Mouse (Mus musculus) layer of hippocampus, adult 9-10 months (tissue): ENCODE data around the gene Fam3b.

Experiments used
- DNase-seq: peaks from one replicate; pipeline ENCODE4 v3.0.0; 2022; ENCODE audit warnings: low spot score

The Fam3b gene

DNA sequence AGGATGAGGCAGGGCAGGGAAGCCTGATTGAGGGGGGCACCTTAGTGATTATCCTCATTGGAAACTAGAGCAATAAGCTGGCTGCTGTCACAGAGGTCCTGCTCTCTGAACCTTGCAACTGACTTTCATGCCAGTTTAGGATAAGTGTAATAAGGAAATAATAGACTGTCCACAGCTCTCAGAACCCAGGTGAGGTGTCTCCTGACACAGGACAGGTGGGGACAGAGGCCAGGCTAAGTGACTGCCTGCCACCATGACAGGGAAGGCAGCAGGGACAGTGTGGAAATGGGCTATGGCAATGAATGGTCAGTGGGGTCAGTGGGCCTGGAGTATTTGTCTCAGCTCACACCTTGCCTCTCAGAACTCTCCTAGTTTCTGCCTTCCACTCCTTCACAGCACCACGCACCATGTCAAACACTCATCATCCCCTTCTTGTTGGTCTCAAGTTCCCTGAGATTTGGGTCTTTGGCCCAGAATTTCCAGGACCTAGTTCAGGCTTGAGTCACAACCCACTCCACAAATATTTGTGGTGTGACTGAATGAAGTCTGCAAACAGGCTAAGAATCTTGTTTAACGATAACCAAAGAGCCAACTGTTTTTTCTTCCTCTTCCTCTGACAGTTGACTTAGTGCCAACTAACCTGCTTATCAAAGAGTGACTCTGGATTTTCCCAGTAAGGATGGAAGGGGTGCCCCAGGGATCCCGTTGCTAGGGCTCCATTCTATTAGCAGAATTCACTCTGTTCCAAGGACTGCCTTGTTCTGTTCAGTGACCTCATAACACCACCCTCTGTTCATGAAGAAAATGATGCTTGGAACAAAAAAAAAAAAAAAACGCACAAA, at the start of gene Fam3b:
Fam3b (minus strand) TSS at position 718 of the 842 bp plus-strand sequence.
- DNase-seq: no peak

GRCm38 (mm10) chr16:97544340-97544739, 29.7 kb upstream of the Fam3b start:
- no peak for DNase-seq

DNA sequence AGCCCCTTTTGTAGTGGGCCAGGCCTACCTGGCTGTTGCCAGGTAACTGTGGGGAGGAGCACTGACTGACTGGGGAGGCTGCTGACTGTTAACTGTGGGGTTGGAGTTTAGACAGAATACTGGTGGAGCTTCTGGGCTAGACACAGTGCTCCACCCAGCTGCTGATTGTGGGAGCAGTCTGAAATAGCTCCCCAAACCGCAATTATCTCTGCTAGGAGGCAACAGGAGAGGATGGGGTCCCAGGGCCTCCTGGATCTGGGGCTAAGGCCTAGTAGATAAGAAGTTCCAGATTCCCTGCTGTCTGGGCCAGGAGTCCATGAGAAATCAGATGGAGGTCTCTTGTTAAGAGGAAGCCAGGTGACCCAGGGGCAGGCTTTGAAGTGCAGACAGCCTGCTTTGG, 22.2 kb upstream of the Fam3b start:
- no peak for DNase-seq

GRCm38 (mm10) chr16:97535808-97536413, 21.3 kb upstream of the Fam3b start:
- peak; percentile 17 for DNase-seq

DNA sequence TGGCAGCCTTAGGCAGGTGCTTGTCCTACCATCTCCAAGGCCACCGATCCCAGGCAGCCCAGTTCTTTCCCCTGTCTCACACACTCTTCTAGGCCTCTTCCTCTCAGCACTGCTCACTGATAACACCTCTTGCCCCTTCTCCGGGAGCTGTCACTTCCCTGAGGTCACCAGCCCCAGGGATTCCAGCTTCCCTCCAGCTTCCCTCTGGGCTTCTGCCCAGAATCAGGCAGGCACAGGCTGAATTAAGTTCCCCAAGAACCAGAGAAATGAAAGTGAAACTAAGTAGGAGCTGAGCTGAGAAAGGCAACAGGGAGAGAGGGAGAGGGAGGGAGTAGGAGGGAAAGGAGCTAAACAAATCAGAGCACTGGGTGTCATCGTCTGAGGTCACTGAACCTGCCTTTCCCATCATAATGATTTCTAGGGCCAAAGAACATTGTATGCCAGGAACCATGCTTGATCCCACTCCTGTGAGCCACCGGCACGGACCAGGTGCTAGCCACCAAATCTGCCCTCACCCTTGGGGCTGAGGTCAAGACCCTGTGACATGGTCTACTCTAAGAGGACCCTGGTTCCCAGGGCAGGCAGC, 20.4 kb upstream of the Fam3b start:
- peak; percentile 12 for DNase-seq

GRCm38 (mm10) chr16:97534448-97534847, 19.8 kb upstream of the Fam3b start:
- DNase-seq: no peak

- DNase-seq: no peak
These were observed 19.1 kb upstream of the Fam3b start for GRCm38 (mm10) chr16:97533751-97534150.

DNA sequence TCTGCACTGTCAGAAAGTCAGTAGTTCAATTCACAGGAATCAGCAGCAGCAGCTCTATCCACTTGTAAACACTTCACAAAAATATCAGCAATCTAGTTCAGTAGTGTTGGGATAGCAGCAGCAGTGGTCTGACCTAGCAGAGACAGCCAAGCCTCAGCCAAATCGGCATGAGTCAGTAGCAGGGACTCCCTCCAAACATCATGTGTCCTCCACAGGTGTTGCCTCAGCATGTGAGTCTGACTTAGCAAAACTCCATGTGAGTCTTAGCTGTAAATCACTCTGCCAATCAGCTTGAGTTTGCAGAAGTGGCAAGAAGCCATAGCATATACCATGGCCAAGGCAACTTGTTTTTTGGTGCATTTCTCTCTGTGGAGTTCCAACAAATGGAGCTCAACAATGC, 18.5 kb upstream of the Fam3b start:
- DNase-seq: no peak

GRCm38 (mm10) chr16:97529241-97529640, 14.6 kb upstream of the Fam3b start:
- DNase-seq: no peak

DNA sequence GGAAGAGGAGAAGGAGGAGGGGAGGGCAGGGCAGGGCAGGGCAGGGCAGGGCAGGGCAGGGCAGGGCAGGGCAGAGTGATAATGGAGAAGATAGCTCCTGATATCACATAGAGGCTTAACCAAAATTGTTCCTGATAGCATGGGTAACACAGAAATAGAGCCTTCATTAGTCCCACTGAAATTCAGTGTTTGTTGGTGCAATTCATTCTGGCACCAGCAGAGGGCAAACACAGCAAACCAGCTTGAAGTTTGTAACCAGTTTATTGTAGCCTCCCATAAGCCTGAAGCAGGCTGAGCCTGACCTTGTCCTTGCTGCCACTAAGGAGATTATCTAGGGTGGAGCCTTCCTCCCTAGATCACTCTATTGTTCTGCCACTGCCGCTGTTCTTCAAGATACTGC, 8.4 kb upstream of the Fam3b start:
- DNase-seq: peak; percentile 37

- no peak for DNase-seq
These were observed 7.4 kb upstream of the Fam3b start for GRCm38 (mm10) chr16:97521983-97522382.

- no peak for DNase-seq
These were observed 1.7 kb upstream of the Fam3b start for GRCm38 (mm10) chr16:97516341-97516740.

DNA sequence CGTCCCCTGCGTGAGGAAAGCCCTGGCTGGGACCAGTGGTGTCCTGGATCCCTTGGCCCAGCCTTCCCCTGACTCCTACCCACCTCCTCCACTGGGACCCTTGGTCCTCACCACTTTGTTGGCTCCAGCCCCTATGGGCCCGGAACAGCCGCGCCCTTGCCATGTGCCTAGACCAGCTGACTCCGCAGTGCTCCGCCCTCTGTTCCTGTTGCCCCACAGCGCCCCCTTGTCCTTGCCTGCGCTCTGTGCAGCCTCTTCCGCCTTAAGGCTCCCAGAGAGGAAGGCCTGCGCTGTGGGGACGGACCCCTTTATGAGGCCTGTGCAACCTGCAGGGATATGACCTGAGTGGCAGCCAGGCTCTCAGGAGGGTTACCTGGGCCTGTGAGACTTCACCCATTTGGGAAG, 2.3 kb downstream of the Fam3b start:
- DNase-seq: no peak

- no peak for DNase-seq
These were observed 3.1 kb downstream of the Fam3b start for GRCm38 (mm10) chr16:97511495-97511894.

DNA sequence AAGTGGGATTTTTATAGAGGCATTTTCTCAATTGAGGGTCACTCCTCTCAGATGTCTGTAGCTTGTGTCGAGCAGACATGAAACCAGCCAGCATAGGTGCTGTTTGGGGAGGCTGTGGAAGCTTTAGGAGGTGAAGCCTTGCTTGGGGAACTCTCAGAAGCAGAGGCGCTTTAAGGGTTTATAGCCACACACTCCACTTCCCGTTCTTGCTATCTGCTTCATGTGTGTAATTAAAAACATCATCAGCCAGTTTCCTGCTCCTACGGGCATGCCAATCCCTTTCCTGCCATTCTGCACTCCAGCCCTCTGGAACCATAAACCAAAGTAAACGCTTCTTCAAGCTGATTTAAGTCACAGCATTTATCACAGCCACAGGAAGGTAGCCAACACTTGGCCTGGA, 3.8 kb downstream of the Fam3b start:
- DNase-seq: no peak

DNA sequence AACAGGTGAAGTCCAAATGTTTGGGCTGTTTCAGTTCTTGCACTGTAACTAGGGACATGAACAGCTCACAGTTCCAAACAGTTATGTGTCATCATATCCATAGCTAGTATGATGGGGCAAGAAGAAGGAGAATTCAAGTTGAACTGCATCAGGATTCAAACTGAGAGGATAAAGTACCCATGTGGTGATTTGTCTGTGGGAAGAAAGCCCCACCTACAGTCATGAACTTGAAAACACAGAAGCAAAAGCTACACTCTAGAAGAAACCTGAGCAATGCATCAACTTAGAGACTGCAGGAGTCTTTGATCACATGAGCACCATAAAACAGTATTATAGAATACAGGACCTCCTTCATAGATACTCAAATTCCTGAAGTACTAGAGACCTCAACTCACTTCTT, 6.8 kb downstream of the Fam3b start:
- DNase-seq: no peak

- DNase-seq: no peak
These were observed 9.8 kb downstream of the Fam3b start for GRCm38 (mm10) chr16:97504793-97505192.

DNA sequence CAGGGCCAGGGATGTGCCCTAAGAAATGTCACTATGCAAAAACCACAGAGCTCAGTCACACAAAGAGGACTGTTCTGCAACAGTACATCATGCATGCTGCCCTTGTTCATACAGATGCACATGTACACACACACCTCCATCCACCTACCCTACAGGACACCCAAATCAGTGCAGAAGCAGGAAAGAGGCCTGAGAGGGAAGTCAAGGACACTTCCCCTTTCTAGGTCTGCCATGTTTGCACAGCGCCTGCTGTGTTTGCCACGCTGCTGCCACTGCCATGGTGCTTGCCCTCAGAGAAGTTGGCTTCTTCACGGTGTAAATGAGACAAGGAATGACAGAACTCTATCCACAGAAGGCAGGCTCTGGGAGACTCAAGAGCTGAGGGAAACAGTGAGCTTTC, 10.8 kb downstream of the Fam3b start:
- DNase-seq: no peak

GRCm38 (mm10) chr16:97500901-97501300, 13.7 kb downstream of the Fam3b start:
- no peak for DNase-seq

DNA sequence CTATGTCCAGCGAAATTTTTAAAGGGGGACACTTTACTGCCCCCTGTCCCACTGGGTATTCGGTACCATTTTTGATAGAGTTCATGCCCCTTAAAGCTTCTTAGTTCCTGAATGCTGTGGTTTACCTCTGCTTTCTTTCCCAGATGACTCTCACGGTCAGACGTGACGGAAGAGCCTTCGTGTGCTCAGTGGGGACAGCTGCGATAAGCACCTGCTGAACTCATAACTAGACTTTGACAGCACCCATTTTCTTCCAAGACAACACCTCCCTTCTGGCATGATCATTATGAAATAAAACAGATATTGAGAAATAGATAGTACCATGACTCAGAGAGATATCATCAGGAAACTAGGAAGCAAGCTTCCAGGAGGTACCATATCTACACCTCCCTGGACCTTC, 15.2 kb downstream of the Fam3b start:
- DNase-seq: no peak

DNA sequence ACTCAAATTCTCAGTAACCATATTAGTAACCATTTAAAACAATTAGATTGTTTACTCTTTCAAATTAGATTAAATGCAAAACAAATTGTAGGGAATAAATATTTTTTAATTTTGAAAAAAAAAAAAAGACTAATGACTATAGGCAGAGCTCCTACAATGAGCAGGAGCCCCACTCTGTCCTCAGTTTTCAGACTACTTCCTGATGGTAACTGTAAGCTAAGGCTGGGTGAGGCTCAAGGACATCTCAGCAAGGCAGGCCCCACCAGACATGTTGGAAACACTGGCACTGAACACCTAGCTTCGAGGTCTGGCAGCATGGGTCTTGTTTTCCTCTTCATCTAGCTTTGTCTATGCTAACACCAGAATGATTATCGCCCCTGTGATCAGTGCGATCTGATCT, 16.5 kb downstream of the Fam3b start:
- no peak for DNase-seq

DNA sequence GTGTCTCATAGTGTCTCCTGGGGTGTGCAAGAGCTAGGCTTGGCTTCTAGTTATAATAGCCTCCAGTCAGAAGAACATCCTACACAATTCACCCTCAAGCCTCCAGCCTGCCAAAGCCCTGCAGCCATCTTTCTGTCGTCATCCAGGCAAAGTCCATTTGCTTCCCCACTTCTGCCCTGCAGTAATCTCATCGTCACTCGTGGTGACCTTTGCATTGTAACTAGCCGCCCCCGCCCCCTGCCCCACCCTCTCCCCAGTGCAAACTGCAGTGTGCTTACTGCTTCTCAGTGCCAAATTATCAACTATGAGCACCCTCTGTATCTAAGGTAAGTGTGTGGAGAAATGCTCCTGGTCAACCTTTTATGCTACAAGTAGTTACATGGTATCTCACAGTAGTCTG, 16.9 kb downstream of the Fam3b start:
- DNase-seq: no peak

DNA sequence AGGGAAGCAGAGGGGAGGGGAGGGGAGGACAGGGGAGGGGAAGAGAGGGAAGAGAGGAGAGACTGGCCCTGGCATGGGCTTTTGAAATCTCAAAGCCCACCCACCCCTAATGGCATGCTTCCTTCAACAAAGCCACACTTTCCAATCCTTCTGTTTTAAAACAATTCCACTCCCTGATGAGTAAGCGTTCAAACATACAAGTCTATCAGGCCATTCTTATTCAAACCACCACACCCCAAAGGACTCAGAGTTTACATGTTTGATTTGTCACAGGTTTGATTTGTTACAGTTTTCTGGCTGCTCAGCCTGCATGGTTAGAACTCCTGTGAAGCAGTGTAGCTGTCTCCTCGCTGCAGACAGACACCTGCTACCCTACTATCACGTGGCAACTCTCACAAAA, 18.6 kb downstream of the Fam3b start:
- no peak for DNase-seq
